Mouse (Mus musculus) midbrain, embryonic 11.5 days (tissue): ENCODE data around the gene Rbm4b. TPM values are rescaled to one million over a fixed set of nuclear protein-coding genes. Genes with fewer than 3 reads are reported as not detected.

Experiments used
- ATAC-seq: fragments of 200-750 bp; cut with Nextera tagmentation; 2 replicates; pipeline ENCODE4 v1.8.0; 2017; ENCODE audit warnings: moderate TSS enrichment, moderate library complexity; ENCODE audit not compliant: low FRiP score
- DNase-seq: peaks from one replicate; pipeline ENCODE4 v3.0.0; 2015; ENCODE audit warnings: low spot score; ENCODE audit errors: missing footprints
- H3K27ac ChIP-seq: fragments of 300-500 bp; sonication (generic); 2 replicates; pipeline ENCODE4 v1.5.1; 2014; ENCODE audit warnings: low read depth, low read length
- H3K27me3 ChIP-seq: fragments of 300-500 bp; sonication (generic); 2 replicates; pipeline ENCODE4 v1.6.1; 2014; ENCODE audit warnings: mild to moderate bottlenecking, low read length, moderate library complexity, mixed read lengths; ENCODE audit not compliant: control insufficient read depth, insufficient read depth
- H3K36me3 ChIP-seq: fragments of 300-500 bp; sonication (generic); 2 replicates; pipeline ENCODE4 v1.6.1; 2014; ENCODE audit warnings: mild to moderate bottlenecking, low read length, moderate library complexity, mixed read lengths; ENCODE audit not compliant: control insufficient read depth, insufficient read depth
- H3K4me1 ChIP-seq: fragments of 300-500 bp; sonication (generic); 2 replicates; pipeline ENCODE4 v1.6.1; 2014; ENCODE audit warnings: low read length; ENCODE audit not compliant: control insufficient read depth, insufficient read depth
- H3K4me2 ChIP-seq: fragments of 300-500 bp; sonication (generic); 2 replicates; pipeline ENCODE4 v1.6.1; 2014; ENCODE audit warnings: mild to moderate bottlenecking, moderate library complexity
- H3K4me3 ChIP-seq: fragments of 300-500 bp; sonication (generic); 2 replicates; pipeline ENCODE4 v1.5.1; 2014; ENCODE audit warnings: low read depth, low read length
- H3K9ac ChIP-seq: fragments of 300-500 bp; sonication (generic); 2 replicates; pipeline ENCODE4 v1.6.1; 2014; ENCODE audit warnings: low read length
- H3K9me3 ChIP-seq: fragments of 300-500 bp; sonication (generic); 2 replicates; pipeline ENCODE4 v1.6.1; 2016; ENCODE audit warnings: low read length; ENCODE audit not compliant: control insufficient read depth
- WGBS: fragments of 180-500 bp; shearing (Covaris S2); extraction: QIAGEN DNeasy Blood & Tissue Kit; methylation state at CpG from one replicate; pipeline ENCODE4 v1.1.7; 2014; 5-methylcytosine and 5-hydroxymethylcytosine counted together
- polyA plus RNA-seq: library from polyadenylated mRNA; unstranded; fragments of >200 nt; fragmentation: Nextera tagmentation; extraction: Ambion mirVana; gene quantifications from 2 replicates; pipeline ENCODE4 v1.2.1, GENCODE M21; 2014

Gene Rbm4b
- polyA plus RNA-seq, 1 experiment from 2014 or later, result 137 TPM

DNA sequence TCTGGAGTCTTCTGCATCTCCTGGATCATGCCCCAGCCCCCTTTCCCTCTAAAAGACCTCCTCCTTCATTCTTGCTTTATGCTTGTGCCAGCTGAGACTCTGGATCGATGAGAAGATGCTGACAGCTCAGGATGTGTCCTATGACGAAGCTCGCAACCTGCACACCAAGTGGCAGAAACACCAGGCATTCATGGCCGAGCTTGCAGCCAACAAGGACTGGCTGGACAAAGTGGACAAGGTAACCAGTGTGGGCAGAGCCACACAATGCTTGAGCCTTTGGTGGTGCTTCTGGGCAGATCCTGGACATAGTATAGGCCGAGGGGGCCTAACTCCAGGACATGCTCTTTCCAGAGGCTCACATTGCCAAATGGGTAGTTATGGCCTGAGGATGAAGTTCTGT is 16.5 kb upstream of the Rbm4b start:
- Histone ChIP-seq H3K9me3 (no peaks in the 10 kb centered on the region), H3K4me2 (no peak overlapping the region), H3K4me1 (no peaks in the 10 kb centered on the region), H3K36me3 (peaks cover 10% of the 10 kb centered on the region), H3K4me3 (no peak overlapping the region), H3K27ac (no peak overlapping the region), H3K9ac (no peak overlapping the region), H3K27me3 (no peaks in the 10 kb centered on the region)
- no peak for ATAC-seq
- 91% methylated on average over 5 of the region's 5 CpGs for WGBS
- DNase-seq, result no peak

DNA sequence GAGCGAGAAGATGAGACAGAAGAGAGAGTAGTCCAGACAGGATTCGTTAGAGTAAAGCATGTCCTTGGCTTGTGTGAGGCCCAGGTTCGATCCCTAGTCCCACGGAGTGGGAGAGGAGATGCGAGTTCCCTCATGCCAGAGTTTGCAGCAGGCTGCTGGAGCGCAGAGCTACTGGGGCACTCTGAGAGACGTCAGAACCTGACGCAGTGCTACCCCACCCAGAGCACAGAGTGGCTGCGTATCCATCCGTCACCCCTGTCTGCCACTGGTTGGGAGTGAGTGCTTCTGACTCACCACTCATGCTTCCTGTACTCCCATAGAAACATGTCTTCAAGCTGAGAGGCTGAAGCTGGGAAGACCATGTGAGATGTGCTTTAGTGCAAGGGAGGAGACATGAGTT is 14.8 kb upstream of the Rbm4b start:
- 87% methylated on average over 10 of the region's 10 CpGs for WGBS
- DNase-seq, result no peak
- H3K27me3 ChIP-seq, result no peaks in the 10 kb centered on the region

GRCm38 (mm10) chr19:4742229-4742628 is 14.1 kb upstream of the Rbm4b start:
- peaks cover 17% of the 10 kb centered on the region for H3K36me3 ChIP-seq
- WGBS, result 91% methylated on average over 6 of the region's 6 CpGs
- no peak for DNase-seq
- no peak overlapping the region for H3K9ac ChIP-seq
- H3K27me3 ChIP-seq, result no peaks in the 10 kb centered on the region
- no peaks in the 10 kb centered on the region for H3K9me3 ChIP-seq
- ATAC-seq, result no peak
- H3K4me3 ChIP-seq, result no peak overlapping the region
- H3K27ac ChIP-seq, result no peak overlapping the region
- no peaks in the 10 kb centered on the region for H3K4me1 ChIP-seq
- H3K4me2 ChIP-seq, result no peak overlapping the region

More for the DNA sequence above, 14.8 kb upstream of the Rbm4b start:
- no peak overlapping the region for H3K4me3 ChIP-seq
- no peak overlapping the region for H3K27ac ChIP-seq
- no peak overlapping the region for H3K4me2 ChIP-seq
- H3K4me1 ChIP-seq, result no peaks in the 10 kb centered on the region
- no peaks in the 10 kb centered on the region for H3K9me3 ChIP-seq
- H3K36me3 ChIP-seq, result peaks cover 15% of the 10 kb centered on the region
- ATAC-seq, result no peak
- no peak overlapping the region for H3K9ac ChIP-seq

DNA sequence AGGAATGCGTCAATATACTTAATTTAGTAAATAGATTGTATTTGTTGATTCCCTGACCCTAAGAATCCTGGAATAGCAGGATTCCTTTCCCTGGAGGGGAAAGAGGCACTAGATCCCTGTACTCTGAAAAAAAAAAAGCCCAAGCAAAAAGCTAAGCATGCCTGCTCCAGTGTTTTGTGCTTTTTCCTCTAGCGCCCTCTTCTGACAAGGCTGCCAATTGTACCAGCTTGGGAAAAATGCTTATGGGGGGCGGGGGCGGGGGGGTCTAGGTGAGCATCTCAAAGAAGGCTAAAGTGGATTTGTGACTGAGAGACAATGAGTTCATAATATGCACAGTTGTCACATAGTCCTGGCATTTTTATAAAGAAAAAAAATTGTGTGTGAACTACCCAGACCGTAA is 12.8 kb upstream of the Rbm4b start:
- no peaks in the 10 kb centered on the region for H3K4me1 ChIP-seq
- no peaks in the 10 kb centered on the region for H3K9me3 ChIP-seq
- no peaks in the 10 kb centered on the region for H3K27me3 ChIP-seq
- H3K4me2 ChIP-seq, result no peak overlapping the region
- H3K27ac ChIP-seq, result no peak overlapping the region
- 43% methylated on average over 5 of the region's 5 CpGs for WGBS
- H3K4me3 ChIP-seq, result no peak overlapping the region
- no peak overlapping the region for H3K9ac ChIP-seq
- peaks cover 12% of the 10 kb centered on the region for H3K36me3 ChIP-seq
- ATAC-seq (no peak), DNase-seq (no peak)

DNA sequence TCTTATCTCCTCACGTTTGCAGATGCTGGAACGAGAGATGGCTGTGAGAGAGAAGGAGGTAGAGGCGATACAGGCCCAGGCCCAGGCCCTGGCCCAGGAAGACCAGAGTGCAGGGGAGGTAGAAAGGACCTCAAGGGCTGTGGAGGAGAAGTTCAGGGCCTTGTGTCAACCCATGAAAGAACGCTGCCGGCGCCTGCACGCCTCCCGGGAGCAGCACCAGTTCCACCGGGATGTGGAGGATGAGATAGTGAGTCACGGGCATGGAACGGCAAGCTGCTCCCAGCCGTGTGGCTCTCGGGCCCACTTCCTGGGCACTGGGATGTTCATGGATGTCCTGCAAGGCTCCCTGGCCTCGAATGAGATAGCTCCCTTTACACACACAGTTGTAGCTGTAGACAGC is 12.3 kb upstream of the Rbm4b start:
- WGBS, result 80% methylated on average over 14 of the region's 14 CpGs
- Histone ChIP-seq H3K4me3 (no peak overlapping the region), H3K4me2 (no peak overlapping the region), H3K9me3 (no peaks in the 10 kb centered on the region), H3K27me3 (no peaks in the 10 kb centered on the region), H3K27ac (no peak overlapping the region), H3K36me3 (peaks cover 16% of the 10 kb centered on the region), H3K9ac (no peak overlapping the region), H3K4me1 (no peaks in the 10 kb centered on the region)
- ATAC-seq, result no peak
- DNase-seq, result no peak

- no peaks in the 10 kb centered on the region for H3K27me3 ChIP-seq
- no peak overlapping the region for H3K27ac ChIP-seq
- no peak for ATAC-seq
- no peak overlapping the region for H3K4me3 ChIP-seq
- no peaks in the 10 kb centered on the region for H3K9me3 ChIP-seq
- 85% methylated on average over 9 of the region's 9 CpGs for WGBS
- H3K36me3 ChIP-seq, result peaks cover 14% of the 10 kb centered on the region
- no peak overlapping the region for H3K9ac ChIP-seq
- H3K4me1 ChIP-seq, result no peaks in the 10 kb centered on the region
- DNase-seq, result no peak
- no peak overlapping the region for H3K4me2 ChIP-seq
Observed at GRCm38 (mm10) chr19:4745057-4745456, 11.2 kb upstream of the Rbm4b start.

DNA sequence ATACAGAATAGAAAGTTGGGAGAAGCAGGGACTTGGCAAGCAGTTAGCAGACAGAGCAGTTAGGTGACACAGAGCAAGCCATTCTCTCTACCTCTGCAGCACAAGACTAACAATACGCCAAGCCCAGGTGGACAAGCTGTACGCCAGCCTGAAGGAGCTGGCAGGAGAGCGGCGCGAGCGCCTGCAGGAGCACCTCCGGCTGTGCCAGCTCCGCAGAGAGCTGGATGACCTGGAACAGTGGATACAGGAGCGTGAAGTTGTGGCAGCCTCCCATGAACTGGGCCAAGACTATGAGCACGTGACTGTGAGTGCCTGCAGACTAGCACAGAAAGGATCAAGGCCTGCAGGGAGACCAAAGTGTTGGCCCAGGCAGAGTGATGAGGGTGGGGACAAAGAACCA is 10.6 kb upstream of the Rbm4b start:
- Histone ChIP-seq H3K27ac (no peak overlapping the region), H3K9me3 (no peaks in the 10 kb centered on the region), H3K9ac (no peak overlapping the region), H3K4me2 (no peak overlapping the region), H3K4me1 (no peaks in the 10 kb centered on the region), H3K4me3 (no peak overlapping the region), H3K27me3 (no peaks in the 10 kb centered on the region), H3K36me3 (peaks cover 15% of the 10 kb centered on the region)
- DNase-seq, result no peak
- 94% methylated on average over 10 of the region's 10 CpGs for WGBS
- ATAC-seq, result no peak

DNA sequence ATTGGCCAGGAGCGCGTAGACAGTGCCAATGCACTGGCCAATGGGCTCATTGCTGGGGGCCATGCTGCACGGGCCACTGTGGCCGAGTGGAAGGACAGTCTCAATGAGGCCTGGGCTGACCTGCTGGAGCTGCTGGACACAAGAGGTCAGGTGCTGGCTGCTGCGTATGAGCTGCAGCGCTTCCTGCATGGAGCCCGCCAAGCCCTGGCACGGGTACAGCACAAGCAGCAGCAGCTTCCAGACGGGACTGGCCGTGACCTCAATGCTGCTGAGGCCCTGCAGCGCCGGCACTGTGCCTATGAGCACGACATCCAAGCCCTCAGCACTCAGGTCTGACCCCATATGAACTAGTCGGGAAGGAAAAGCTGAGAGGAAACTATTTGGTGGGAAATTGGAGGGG is 9.7 kb upstream of the Rbm4b start:
- 91% methylated on average over 14 of the region's 14 CpGs for WGBS
- no peak overlapping the region for H3K4me2 ChIP-seq
- no peaks in the 10 kb centered on the region for H3K9me3 ChIP-seq
- H3K27ac ChIP-seq, result no peak overlapping the region
- no peak overlapping the region for H3K9ac ChIP-seq
- DNase-seq (no peak), ATAC-seq (no peak)
- H3K36me3 ChIP-seq, result peaks cover 15% of the 10 kb centered on the region
- H3K27me3 ChIP-seq, result no peaks in the 10 kb centered on the region
- no peak overlapping the region for H3K4me3 ChIP-seq
- H3K4me1 ChIP-seq, result no peaks in the 10 kb centered on the region

GRCm38 (mm10) chr19:4747631-4748312 is 8.5 kb upstream of the Rbm4b start:
- Histone ChIP-seq H3K4me3 (no peak overlapping the region), H3K27ac (no peak overlapping the region), H3K27me3 (no peaks in the 10 kb centered on the region), H3K9me3 (no peaks in the 10 kb centered on the region), H3K9ac (no peak overlapping the region), H3K36me3 (peaks cover 15% of the 10 kb centered on the region), H3K4me2 (no peak overlapping the region), H3K4me1 (no peaks in the 10 kb centered on the region)
- ATAC-seq, result no peak
- no peak for DNase-seq
- 89% methylated on average over 9 of the region's 9 CpGs for WGBS
